Mouse (Mus musculus) MEL (cell line): ENCODE measurements around the gene Ltbp2. TPM values are rescaled to one million over a fixed set of nuclear protein-coding genes. Genes with fewer than 3 reads are reported as not detected.

Experiments
- DNase-seq: peaks from one replicate; pipeline ENCODE4 v3.0.0; 2011; ENCODE audit warnings: low read depth, low spot score
- H3K27ac ChIP-seq: 2 replicates; pipeline ENCODE4 v1.5.1; 2012; ENCODE audit warnings: low read depth, mild to moderate bottlenecking, control low read depth, low read length, moderate library complexity; ENCODE audit not compliant: control insufficient read depth
- H3K27me3 ChIP-seq, 2 experiments: fragments of 150-350 bp in 1 of 2; sonication (generic) in 1 of 2; 2 replicates each; pipeline ENCODE4 v1.6.1; 2012; ENCODE audit warnings: low read length in 2 of 2, mild to moderate bottlenecking in 2 of 2, improper control_type of control experiment in 1 of 2, moderate library complexity in 1 of 2; ENCODE audit not compliant: insufficient read depth in 2 of 2, control insufficient read depth in 1 of 2
- H3K36me3 ChIP-seq, 2 experiments: 2 replicates each; pipeline ENCODE4 v1.6.1; 2012 to 2014; ENCODE audit warnings: low read length in 2 of 2, improper control_type of control experiment in 1 of 2, inconsistent platforms in 1 of 2, mild to moderate bottlenecking in 1 of 2; ENCODE audit not compliant: insufficient read depth in 2 of 2, control insufficient read depth in 1 of 2
- H3K4me1 ChIP-seq, 2 experiments: fragments of 150-350 bp in 1 of 2; sonication (generic) in 1 of 2; 2 replicates each; pipeline ENCODE4 v1.6.1; 2012; ENCODE audit warnings: low read length in 2 of 2, improper control_type of control experiment in 1 of 2, mild to moderate bottlenecking in 1 of 2; ENCODE audit not compliant: insufficient read depth in 2 of 2, control insufficient read depth in 1 of 2
- H3K4me3 ChIP-seq, 2 experiments: fragments of 150-350 bp in 1 of 2; sonication (generic) in 1 of 2; 2 replicates each; pipeline ENCODE4 v1.5.1; 2012; ENCODE audit warnings: low read depth in 2 of 2, low read length in 2 of 2, mild to moderate bottlenecking in 2 of 2, moderate library complexity in 2 of 2, control low read depth in 1 of 2, improper control_type of control experiment in 1 of 2; ENCODE audit not compliant: control insufficient read depth in 1 of 2, insufficient read depth in 1 of 2
- H3K79me2 ChIP-seq: 2 replicates; pipeline ENCODE4 v1.6.1; 2012; ENCODE audit warnings: mild to moderate bottlenecking, low read length, moderate library complexity; ENCODE audit not compliant: control insufficient read depth, poor library complexity, insufficient read depth
- H3K9ac ChIP-seq: 2 replicates; pipeline ENCODE4 v1.6.1; 2012; ENCODE audit warnings: low read depth, mild to moderate bottlenecking, control low read depth, low read length, moderate library complexity; ENCODE audit not compliant: control insufficient read depth, poor library complexity, severe bottlenecking
- H3K9me3 ChIP-seq: fragments of 150-350 bp; sonication (generic); replicated peaks from 2 replicates; pipeline ENCODE4 v1.6.1; 2012; ENCODE audit warnings: mild to moderate bottlenecking, low read length, improper control_type of control experiment, moderate library complexity; ENCODE audit not compliant: insufficient read depth
- E2F4 ChIP-seq: IDR thresholded peaks from 2 replicates; pipeline ENCODE4 v1.6.1; 2011; ENCODE audit warnings: low read depth, low read length, improper control_type of control experiment, borderline replicate concordance
- ETS1 ChIP-seq: IDR thresholded peaks from 2 replicates; pipeline ENCODE4 v1.6.1; 2012; ENCODE audit warnings: low read depth, mild to moderate bottlenecking, inconsistent platforms, low read length, improper control_type of control experiment, moderate library complexity
- KAT2A ChIP-seq: conservative IDR thresholded peaks from 2 replicates; pipeline ENCODE4 v1.6.1; 2012; ENCODE audit warnings: low read depth, low read length, improper control_type of control experiment, inconsistent platforms
- MAX ChIP-seq: IDR thresholded peaks from 2 replicates; pipeline ENCODE4 v1.6.1; 2011; ENCODE audit warnings: low read length, improper control_type of control experiment
- MAZ ChIP-seq: IDR thresholded peaks from 2 replicates; pipeline ENCODE4 v1.6.1; 2012; ENCODE audit warnings: low read depth, mild to moderate bottlenecking, inconsistent platforms, low read length, improper control_type of control experiment
- MEF2A ChIP-seq: IDR thresholded peaks from 2 replicates; pipeline ENCODE4 v1.6.1; 2014; ENCODE audit warnings: low read depth, mild to moderate bottlenecking, inconsistent platforms, low read length, improper control_type of control experiment; ENCODE audit not compliant: poor library complexity, insufficient replicate concordance, severe bottlenecking; ENCODE audit errors: extremely low read depth
- MXI1 ChIP-seq: IDR thresholded peaks from 2 replicates; pipeline ENCODE4 v1.6.1; 2011; ENCODE audit warnings: mild to moderate bottlenecking, low read depth, low read length, improper control_type of control experiment
- MYB ChIP-seq: IDR thresholded peaks from 2 replicates; pipeline ENCODE4 v1.6.1; 2011; ENCODE audit warnings: mild to moderate bottlenecking, low read depth, low read length, improper control_type of control experiment
- NELFE ChIP-seq: IDR thresholded peaks from 2 replicates; pipeline ENCODE4 v1.6.1; 2011; ENCODE audit warnings: low read depth, low read length, improper control_type of control experiment
- NRF1 ChIP-seq: IDR thresholded peaks from 2 replicates; pipeline ENCODE4 v1.6.1; 2014; ENCODE audit warnings: low read depth, mild to moderate bottlenecking, inconsistent platforms, low read length, improper control_type of control experiment, moderate library complexity; ENCODE audit not compliant: poor library complexity, insufficient read depth, severe bottlenecking
- POLR2AphosphoS2 ChIP-seq: IDR thresholded peaks from 2 replicates; pipeline ENCODE4 v1.6.1; 2011; ENCODE audit warnings: low read length, improper control_type of control experiment
- POLR2AphosphoS5 ChIP-seq: IDR thresholded peaks from 2 replicates; pipeline ENCODE4 v1.6.1; 2012; ENCODE audit warnings: low read depth, borderline replicate concordance, mild to moderate bottlenecking, inconsistent platforms, low read length, moderate library complexity, mixed read lengths
- RCOR1 ChIP-seq: IDR thresholded peaks from 2 replicates; pipeline ENCODE4 v1.6.1; 2012; ENCODE audit warnings: low read depth, mild to moderate bottlenecking, inconsistent platforms, low read length, improper control_type of control experiment
- SIN3A ChIP-seq: IDR thresholded peaks from 2 replicates; pipeline ENCODE4 v1.6.1; 2012; ENCODE audit warnings: low read length, improper control_type of control experiment, inconsistent platforms
- SMC3 ChIP-seq: IDR thresholded peaks from 2 replicates; pipeline ENCODE4 v1.6.1; 2011; ENCODE audit warnings: low read depth, low read length, improper control_type of control experiment
- TAL1 ChIP-seq: IDR thresholded peaks from 2 replicates; pipeline ENCODE4 v1.6.1; 2012; ENCODE audit warnings: mild to moderate bottlenecking, inconsistent platforms, low read length, moderate library complexity, mixed read lengths
- UBTF ChIP-seq: IDR thresholded peaks from 2 replicates; pipeline ENCODE4 v1.6.1; 2012; ENCODE audit warnings: low read depth, mild to moderate bottlenecking, inconsistent platforms, low read length, improper control_type of control experiment, moderate library complexity, borderline replicate concordance; ENCODE audit not compliant: insufficient read depth
- ZKSCAN1 ChIP-seq: IDR thresholded peaks from 2 replicates; pipeline ENCODE4 v1.6.1; 2012; ENCODE audit warnings: low read depth, mild to moderate bottlenecking, inconsistent platforms, low read length, improper control_type of control experiment, moderate library complexity
- ZMIZ1 ChIP-seq: IDR thresholded peaks from 2 replicates; pipeline ENCODE4 v1.6.1; 2012; ENCODE audit warnings: low read depth, mild to moderate bottlenecking, inconsistent platforms, low read length, improper control_type of control experiment, moderate library complexity
- ZNF384 ChIP-seq: IDR thresholded peaks from 2 replicates; pipeline ENCODE4 v1.6.1; 2012; ENCODE audit warnings: low read depth, mild to moderate bottlenecking, inconsistent platforms, low read length, improper control_type of control experiment
- polyA plus RNA-seq, 2 experiments: library from polyadenylated mRNA; stranded (reverse) in 1 of 2; unstranded in 1 of 2; fragments of >175 nt in 1 of 2; fragments of >200 nt in 1 of 2; gene quantifications; 2 replicates each; pipeline versions ENCODE4 v1.2.1 to v1.2.4; 2012; ENCODE audit warnings: low replicate concordance in 2 of 2, low read depth in 1 of 2; ENCODE audit not compliant: insufficient read length in 2 of 2, insufficient read depth in 1 of 2, missing spikeins in 1 of 2
- total RNA-seq: library from RNA; depleted of rRNA; stranded (reverse); fragments of 300-350 nt; gene quantifications from 2 replicates; pipeline ENCODE4 v1.2.3, GENCODE M21; 2012

Gene Ltbp2
- total and polyA plus RNA-seq, 3 experiments, result 0.01 to 0.08 TPM; not detected in 1

DNA sequence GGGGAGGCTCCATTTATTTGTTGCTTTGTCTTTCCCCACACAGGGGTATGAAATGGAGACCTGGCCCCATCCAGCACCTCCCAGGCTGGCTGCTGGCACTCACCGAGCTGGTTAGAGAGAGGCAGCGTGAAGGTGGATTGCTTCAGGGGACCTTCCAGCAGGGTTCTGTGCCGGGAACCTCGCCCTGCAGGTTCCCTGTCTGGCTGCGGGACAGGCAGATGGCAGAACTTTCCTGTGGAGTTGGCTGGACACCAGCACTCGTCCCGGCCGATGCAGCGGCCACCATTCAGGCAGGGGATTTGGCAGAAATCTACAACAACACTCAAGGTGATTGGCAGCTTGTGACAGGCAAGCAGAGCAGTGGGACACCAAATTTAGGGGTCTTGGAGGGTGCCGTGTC lies 46.4 kb downstream of the Ltbp2 start:
- Histone ChIP-seq H3K36me3 (no peaks in the 10 kb centered on the region), H3K9ac (no peak overlapping the region), H3K27ac (no peak overlapping the region), H3K4me3 (no peak overlapping the region), H3K27me3 (peaks cover 9% of the 10 kb centered on the region in 2 experiments), H3K9me3 (no peaks in the 10 kb centered on the region), H3K4me1 (no peaks in the 10 kb centered on the region), H3K79me2 (no peaks in the 10 kb centered on the region)
- no peak for TF ChIP-seq NELFE
- no peak for TF ChIP-seq SIN3A
- no peak for TF ChIP-seq TAL1
- TF ChIP-seq MAX, result no peak
- no peak for TF ChIP-seq UBTF
- DNase-seq, result no peak

- H3K79me2 ChIP-seq, result no peaks in the 10 kb centered on the region
- no peak overlapping the region for H3K4me3 ChIP-seq
- H3K9ac ChIP-seq, result no peak overlapping the region
- peaks cover 7 to 9% of the 10 kb centered on the region in 2 experiments for H3K27me3 ChIP-seq
- DNase-seq, result no peak
- no peaks in the 10 kb centered on the region for H3K9me3 ChIP-seq
- no peaks in the 10 kb centered on the region for H3K36me3 ChIP-seq
- H3K4me1 ChIP-seq, result no peaks in the 10 kb centered on the region
- no peak overlapping the region for H3K27ac ChIP-seq
- TF ChIP-seq MXI1 (no peak), NRF1 (no peak), SMC3 (no peak), E2F4 (no peak), UBTF (no peak), MAX (no peak), SIN3A (no peak), KAT2A (no peak), ETS1 (no peak), MAZ (no peak), ZNF384 (no peak), ZMIZ1 (no peak), RCOR1 (no peak), ZKSCAN1 (no peak), POLR2AphosphoS5 (no peak), MEF2A (no peak), MYB (no peak), POLR2AphosphoS2 (no peak)
- TF ChIP-seq, all 39 proteins: peak for 0
Observed at GRCm38 (mm10) chr12:84829109-84829724, 47.1 kb downstream of the Ltbp2 start.
